Mouse (Mus musculus) MEL (cell line): ENCODE data around the gene Poc1b.

ENCODE experiments used
- CTCF ChIP-seq, 3 experiments: IDR thresholded peaks in 2 of 3; conservative IDR thresholded peaks in 1 of 3; 2 replicates each; pipeline ENCODE4 v1.5.1; 2011 to 2012; ENCODE audit warnings: low read length in 3 of 3, low read depth in 2 of 3, mild to moderate bottlenecking in 2 of 3, improper control_type of control experiment in 1 of 3, inconsistent platforms in 1 of 3, mixed read lengths in 1 of 3, moderate library complexity in 1 of 3; ENCODE audit not compliant: control insufficient read depth in 1 of 3, insufficient read depth in 1 of 3, poor library complexity in 1 of 3, severe bottlenecking in 1 of 3
- POLR2A ChIP-seq, 2 experiments: IDR thresholded peaks; 2 replicates each; pipeline ENCODE4 v1.6.1; 2011 to 2012; ENCODE audit warnings: low read length in 2 of 2, mild to moderate bottlenecking in 2 of 2, control low read depth in 1 of 2, improper control_type of control experiment in 1 of 2, low read depth in 1 of 2, moderate library complexity in 1 of 2; ENCODE audit not compliant: control insufficient read depth in 1 of 2, insufficient read depth in 1 of 2, poor library complexity in 1 of 2

GRCm38 (mm10) chr10:99179122-99179521, 72.3 kb downstream of the Poc1b start:
- TF ChIP-seq POLR2A (IDR thresholded peaks at IDR 0.05; ENCODE audit: control insufficient read depth in 1 of 2, insufficient read depth in 1 of 2, low read depth in 1 of 2, low read length in 2 of 2, poor library complexity in 1 of 2) = no peak
- TF ChIP-seq CTCF (IDR thresholded peaks at IDR 0.05 in 2 of 3, conservative IDR thresholded peaks at IDR 0.05 in 1 of 3; ENCODE audit: control insufficient read depth in 1 of 3, insufficient read depth in 1 of 3, low read depth in 2 of 3, low read length in 3 of 3, poor library complexity in 1 of 3, severe bottlenecking in 1 of 3) = no peak
